Mouse (Mus musculus) embryonic fibroblast, embryonic 13.5 days (primary cell): Measurements from ENCODE around the gene Cdyl. TPM values are rescaled to one million over a fixed set of nuclear protein-coding genes. Genes with fewer than 3 reads are reported as not detected.

Experiments
- H3K27ac ChIP-seq: 2 replicates; pipeline ENCODE4 v1.5.1; 2012; ENCODE audit warnings: low read length, control low read depth, inconsistent platforms; ENCODE audit not compliant: insufficient read depth
- H3K4me1 ChIP-seq: 2 replicates; pipeline ENCODE4 v1.6.1; 2011; ENCODE audit warnings: low read length; ENCODE audit not compliant: control insufficient read depth, insufficient read depth
- H3K4me3 ChIP-seq: 2 replicates; pipeline ENCODE4 v1.5.1; 2011; ENCODE audit warnings: mild to moderate bottlenecking, control low read depth, low read length; ENCODE audit not compliant: insufficient read depth
- CTCF ChIP-seq: IDR thresholded peaks from 2 replicates; pipeline ENCODE4 v1.5.1; 2011; ENCODE audit warnings: mild to moderate bottlenecking, control low read depth, low read length, moderate library complexity, borderline replicate concordance; ENCODE audit not compliant: insufficient read depth
- POLR2A ChIP-seq: IDR thresholded peaks from 2 replicates; pipeline ENCODE4 v1.6.1; 2011; ENCODE audit warnings: low read depth, mild to moderate bottlenecking, control low read depth, low read length, moderate library complexity
- polyA plus RNA-seq: library from polyadenylated mRNA; stranded (reverse); fragments of >200 nt; gene quantifications from 2 replicates; pipeline ENCODE4 v1.2.4, GENCODE M21; 2011; ENCODE audit warnings: low read depth; ENCODE audit not compliant: missing spikeins, insufficient read length

Gene Cdyl
- polyA plus RNA-seq, 1 experiment = 23.5 TPM

- Histone ChIP-seq H3K27ac (no peak overlapping the region), H3K4me1 (no peaks in the 10 kb centered on the region), H3K4me3 (no peak overlapping the region)
- TF ChIP-seq POLR2A (no peak), CTCF (no peak)
Measured at GRCm38 (mm10) chr13:35738210-35738609, 78.6 kb downstream of the Cdyl start.

DNA sequence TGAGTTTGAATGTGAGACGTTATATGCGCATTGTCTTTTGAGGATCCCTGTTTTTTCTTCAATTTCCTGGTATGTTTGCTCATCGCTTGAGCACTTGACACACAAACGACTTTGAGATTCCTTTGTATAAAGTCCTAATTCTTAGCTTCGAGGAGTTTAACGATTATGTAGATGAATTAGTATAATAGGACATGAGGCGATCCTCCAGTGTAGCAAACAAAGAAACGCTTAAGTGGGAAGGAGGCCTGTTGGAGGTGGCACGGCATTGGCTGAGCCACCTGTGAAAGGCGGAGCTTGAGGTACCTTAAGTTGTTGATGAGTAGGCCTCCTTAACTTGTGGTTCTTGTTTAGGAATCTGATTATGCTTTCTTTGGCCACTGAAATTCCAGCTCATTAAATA is 79.8 kb downstream of the Cdyl start:
- TF ChIP-seq CTCF (no peak), POLR2A (no peak)
- Histone ChIP-seq H3K4me3 (no peak overlapping the region), H3K27ac (no peak overlapping the region), H3K4me1 (no peaks in the 10 kb centered on the region)

GRCm38 (mm10) chr13:35740301-35741039 is 80.8 kb downstream of the Cdyl start:
- TF ChIP-seq CTCF (no peak), POLR2A (no peak)
- peak overlapping the region; percentile 45 for H3K4me3 ChIP-seq
- no peaks in the 10 kb centered on the region for H3K4me1 ChIP-seq
- no peak overlapping the region for H3K27ac ChIP-seq

- TF ChIP-seq CTCF = peak; percentile 50; the same call in 1 of the 2 replicates
- TF ChIP-seq POLR2A = peak; percentile 53
- H3K4me3 ChIP-seq = peak overlapping the region; percentile 55
Measured at GRCm38 (mm10) chr13:35741040-35741619, 81.5 kb downstream of the Cdyl start.

DNA sequence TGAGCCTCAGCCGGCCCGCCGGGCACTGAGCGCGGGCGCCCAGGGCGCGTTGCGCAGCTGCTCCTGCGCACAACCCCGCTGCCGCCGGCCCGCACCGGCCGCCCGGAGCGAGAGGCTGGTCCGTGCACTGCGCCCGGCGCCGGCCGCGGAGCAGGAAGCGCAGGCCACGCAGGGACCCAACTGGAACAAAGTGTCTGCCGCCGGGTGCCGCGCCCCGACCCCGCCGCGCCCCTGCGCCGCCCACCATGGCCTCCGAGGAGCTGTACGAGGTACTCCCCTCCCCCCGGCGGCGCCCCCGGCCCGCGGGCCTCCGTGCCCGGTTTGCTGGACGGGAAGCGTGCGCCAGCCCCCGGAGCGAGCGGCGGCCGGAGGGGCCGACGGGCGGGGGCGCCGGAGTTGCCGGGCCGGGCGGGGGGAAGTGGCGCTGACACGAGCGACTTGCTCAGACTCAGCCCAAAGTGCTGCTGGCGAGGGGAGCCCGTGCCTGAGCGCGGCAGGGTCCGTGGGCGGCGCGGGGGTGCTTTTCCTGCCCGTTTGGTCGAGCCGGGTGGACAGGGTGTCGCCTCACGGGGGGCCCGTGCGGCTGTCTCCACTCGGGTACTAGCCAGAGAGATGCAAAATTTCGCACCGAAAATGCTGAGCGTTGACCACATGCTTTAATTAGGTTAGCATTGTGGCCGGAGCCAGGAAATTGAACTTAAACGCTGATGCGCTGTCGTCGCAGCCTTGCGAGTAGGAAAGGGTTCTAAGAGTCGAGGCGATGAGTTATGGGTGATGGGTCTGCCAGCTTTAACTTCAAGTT is 82.2 kb downstream of the Cdyl start:
- H3K4me3 ChIP-seq = peak overlapping the region; percentile 55
- TF ChIP-seq CTCF = no peak
- TF ChIP-seq POLR2A = no peak; the same call in 1 of the 2 replicates
- no peaks in the 10 kb centered on the region for H3K4me1 ChIP-seq
- peak overlapping the region; percentile 18; the same call in 1 of the 2 replicates for H3K27ac ChIP-seq

More at GRCm38 (mm10) chr13:35741040-35741619, 81.5 kb downstream of the Cdyl start:
- H3K27ac ChIP-seq = peak overlapping the region; percentile 18; the same call in 1 of the 2 replicates
- no peaks in the 10 kb centered on the region for H3K4me1 ChIP-seq

GRCm38 (mm10) chr13:35742696-35743095 is 83.1 kb downstream of the Cdyl start:
- H3K27ac ChIP-seq = no peak overlapping the region; the same call in 1 of the 2 replicates
- peak overlapping the region; percentile 55 for H3K4me3 ChIP-seq
- TF ChIP-seq POLR2A (no peak), CTCF (no peak)
- no peaks in the 10 kb centered on the region for H3K4me1 ChIP-seq

- Histone ChIP-seq H3K4me3 (peak overlapping the region; percentile 55), H3K4me1 (no peaks in the 10 kb centered on the region), H3K27ac (no peak overlapping the region)
- no peak for TF ChIP-seq CTCF
- TF ChIP-seq POLR2A = no peak
Measured at GRCm38 (mm10) chr13:35743196-35743595, 83.6 kb downstream of the Cdyl start.

GRCm38 (mm10) chr13:35749194-35749593 is 89.6 kb downstream of the Cdyl start:
- no peaks in the 10 kb centered on the region for H3K4me1 ChIP-seq
- H3K4me3 ChIP-seq = no peak overlapping the region
- no peak for TF ChIP-seq POLR2A
- no peak for TF ChIP-seq CTCF
- no peak overlapping the region for H3K27ac ChIP-seq

DNA sequence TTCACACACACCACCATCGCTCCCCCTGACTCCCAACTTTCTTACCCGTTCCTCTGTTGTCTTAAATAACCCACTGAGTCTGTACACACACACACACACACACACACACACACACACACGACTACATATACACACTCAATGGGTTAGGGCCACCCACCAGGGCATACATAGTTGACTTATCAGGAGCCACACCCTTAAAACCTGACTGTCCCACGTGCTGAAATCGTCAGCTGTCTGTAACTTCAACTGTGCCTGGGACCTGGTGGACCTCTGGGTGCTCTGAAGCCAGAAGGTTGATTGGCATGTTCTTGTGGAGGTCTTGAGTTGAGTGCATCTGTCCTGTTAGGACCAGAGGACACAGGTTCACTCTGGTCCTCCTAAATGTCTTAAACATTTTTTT is 90.0 kb downstream of the Cdyl start:
- no peak for TF ChIP-seq POLR2A
- TF ChIP-seq CTCF = no peak
- H3K4me3 ChIP-seq = no peak overlapping the region
- no peaks in the 10 kb centered on the region for H3K4me1 ChIP-seq
- no peak overlapping the region for H3K27ac ChIP-seq

DNA sequence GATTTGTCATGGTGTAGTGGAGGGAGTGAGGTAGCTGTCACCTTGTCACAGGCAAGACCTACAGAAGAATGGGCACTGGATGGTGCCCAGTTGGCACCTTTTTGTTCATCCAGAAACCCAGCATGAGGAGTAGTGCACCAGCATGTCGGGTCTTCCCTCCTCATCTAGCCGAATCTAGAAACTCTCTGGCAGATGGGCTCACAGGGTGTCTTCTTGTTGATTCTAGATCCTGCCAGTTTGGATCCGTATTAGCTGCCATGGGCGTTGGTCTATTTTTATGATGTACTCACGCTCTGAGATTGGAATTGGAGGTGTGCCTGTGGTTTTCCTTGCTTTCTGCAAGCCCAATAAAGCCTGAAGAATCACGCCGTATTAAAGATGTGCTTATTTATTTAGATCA is 92.4 kb downstream of the Cdyl start:
- Histone ChIP-seq H3K4me3 (no peak overlapping the region), H3K27ac (no peak overlapping the region), H3K4me1 (no peaks in the 10 kb centered on the region)
- TF ChIP-seq CTCF (no peak), POLR2A (no peak)
